Mouse (Mus musculus) large intestine, adult 2 months (tissue): ENCODE measurements around the gene Ano4. TPM values are rescaled to one million over a fixed set of nuclear protein-coding genes. Genes with fewer than 3 reads are reported as not detected.
A peak's percentile ranks its signal among the peaks of the same experiment; 100 is the strongest.

Experiments used
- DNase-seq: peaks from one replicate; pipeline ENCODE4 v3.0.0-alpha.2; 2012; ENCODE audit warnings: low read depth, low spot score
- WGBS: fragments of 180-500 bp; shearing (Covaris S2); methylation state at CpG from one replicate; pipeline ENCODE4 v1.1.7; 2018; 5-methylcytosine and 5-hydroxymethylcytosine counted together
- polyA plus RNA-seq: library from polyadenylated mRNA; depleted of rRNA; stranded (reverse); fragments of >200 nt; gene quantifications from 2 replicates; pipeline ENCODE4 v1.2.3, GENCODE M21; 2012; rRNA removed

Ano4 gene
- 0.03 and 0.05 TPM in 2 replicates for polyA plus RNA-seq

DNA sequence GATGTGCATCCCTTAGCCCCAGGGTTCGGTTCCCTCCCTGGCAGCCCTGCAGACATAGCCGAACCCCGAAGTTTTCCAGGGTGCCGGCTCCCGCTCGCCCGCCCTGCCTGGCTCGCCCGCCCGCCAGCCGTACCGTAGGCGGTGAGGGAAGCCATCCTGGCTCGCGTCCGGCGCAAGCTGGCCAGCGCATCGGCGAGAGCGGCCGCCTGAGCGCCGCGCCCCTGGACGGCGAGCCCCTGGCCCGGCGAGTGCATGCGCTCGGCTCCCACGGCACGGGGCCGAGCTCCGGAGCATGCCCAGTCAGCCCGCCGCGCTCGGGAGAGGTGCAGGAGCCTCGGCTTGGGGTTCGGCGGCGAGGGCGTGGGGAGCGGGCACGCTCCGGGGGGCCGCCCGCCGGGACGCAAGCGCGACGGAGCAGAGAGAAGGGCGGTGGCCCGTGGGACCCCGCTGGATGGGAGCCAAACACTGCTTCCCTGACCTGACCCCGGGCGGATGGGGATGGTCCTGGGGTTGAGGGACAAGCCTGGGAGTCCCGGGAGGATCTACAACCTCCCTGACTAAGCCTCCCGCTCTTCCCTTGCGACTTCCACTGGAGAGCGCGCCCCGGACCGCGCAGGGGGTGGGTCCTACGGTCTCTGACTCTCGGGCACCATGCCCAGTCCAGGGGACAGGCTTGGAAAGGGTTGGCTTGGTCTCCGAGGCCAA lies at the start of gene Ano4:
Ano4 (minus strand) TSS at position 272 of the 705 bp plus-strand sequence.
- WGBS, result 2% methylated on average over 70 of the region's 70 CpGs
- DNase-seq, result no peak

DNA sequence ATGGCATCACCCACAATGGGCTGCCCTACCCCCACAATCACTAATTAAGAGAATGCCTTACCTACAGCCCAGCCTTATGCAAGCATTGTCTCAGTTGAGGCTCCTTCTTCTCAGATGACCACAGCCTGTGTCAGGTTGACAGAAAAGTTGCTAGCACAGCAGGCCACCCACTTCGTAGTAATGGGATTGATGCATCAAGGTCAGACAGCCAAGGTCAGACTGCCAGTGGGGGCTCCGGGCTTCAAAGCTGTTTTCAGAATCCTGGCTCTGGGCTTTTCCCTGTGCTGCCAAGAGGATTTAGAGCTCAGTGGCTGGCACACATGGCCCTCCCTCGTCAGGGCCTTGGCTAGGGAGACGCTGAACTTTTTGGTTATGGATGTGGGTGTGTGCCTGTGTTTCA lies 48.1 kb upstream of the Ano4 start:
- 53% methylated on average over 4 of the region's 4 CpGs for WGBS

DNA sequence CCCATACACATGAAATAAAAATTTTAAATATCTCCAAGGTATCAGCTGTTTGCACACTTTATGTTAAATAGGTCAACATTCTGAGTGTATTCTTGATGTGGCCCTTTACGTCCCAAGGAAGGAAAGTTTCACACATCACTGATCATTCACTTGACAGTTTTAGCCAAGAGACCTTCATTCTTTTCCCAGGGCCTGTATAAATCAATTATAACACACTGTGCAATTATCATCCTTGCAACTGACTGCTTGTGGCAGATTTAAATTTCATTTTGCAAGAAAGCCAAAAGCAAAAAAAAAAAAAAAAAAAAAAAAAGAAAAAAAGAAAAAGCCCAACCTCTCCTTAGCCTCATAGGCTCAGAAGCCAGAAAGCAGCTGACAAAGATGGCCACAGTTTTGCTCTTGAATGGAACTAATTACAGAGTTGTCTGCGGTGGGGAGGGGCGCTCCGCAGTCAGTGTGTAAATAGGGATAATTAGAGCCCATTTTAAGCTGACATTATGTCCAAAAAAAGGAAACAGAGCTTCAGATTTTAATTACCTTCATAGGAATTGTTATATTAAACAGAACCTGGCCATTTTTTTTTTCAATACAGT lies 47.1 kb upstream of the Ano4 start:
- WGBS, result 80% methylated on average over 4 of the region's 4 CpGs
- no peak for DNase-seq

More for the DNA sequence above, 48.1 kb upstream of the Ano4 start:
- DNase-seq, result no peak

DNA sequence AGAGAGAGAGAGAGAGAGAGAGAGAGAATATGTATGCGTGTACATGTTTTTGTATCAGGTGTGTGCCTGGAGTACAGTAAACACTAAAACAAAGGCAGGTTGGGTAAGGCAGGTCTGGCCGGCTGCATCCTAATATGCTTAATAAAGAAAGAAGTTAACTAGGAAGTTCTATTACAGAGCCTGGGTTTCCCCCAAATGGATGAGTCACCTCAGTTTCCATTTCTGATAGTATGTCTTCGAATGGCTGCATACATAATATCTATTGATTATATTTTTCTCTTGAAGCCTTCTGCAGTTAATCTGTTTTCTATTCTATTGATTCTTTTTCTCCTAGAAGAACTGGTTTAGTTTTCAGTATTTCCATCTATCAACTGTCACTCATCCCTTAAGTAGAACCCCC lies 41.9 kb upstream of the Ano4 start:
- 70% methylated on average over 3 of the region's 3 CpGs for whole genome bisulfite sequencing

DNA sequence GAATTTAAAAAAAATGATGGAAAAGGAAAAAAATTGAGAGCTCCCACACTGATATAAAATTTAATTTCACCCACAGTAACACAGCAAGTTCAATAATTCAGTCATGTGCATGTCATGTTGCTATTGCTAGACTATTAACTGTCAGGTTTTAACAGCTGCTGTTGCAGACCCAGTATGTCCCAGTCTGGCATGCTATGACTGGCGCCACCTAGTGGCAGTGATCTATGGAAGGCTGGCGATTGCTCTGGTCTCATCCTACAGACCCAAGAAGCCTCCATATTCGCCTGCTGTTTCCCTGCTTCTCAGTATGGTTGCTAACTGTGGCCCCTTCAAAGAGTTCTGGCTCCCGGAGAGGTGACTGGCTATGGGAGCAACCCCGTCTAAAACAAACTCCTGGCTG lies 38.9 kb upstream of the Ano4 start:
- 8% methylated on average over 5 of the region's 5 CpGs for WGBS
- DNase-seq, result peak; percentile 39

More for the DNA sequence above, 41.9 kb upstream of the Ano4 start:
- DNase-seq, result no peak

DNA sequence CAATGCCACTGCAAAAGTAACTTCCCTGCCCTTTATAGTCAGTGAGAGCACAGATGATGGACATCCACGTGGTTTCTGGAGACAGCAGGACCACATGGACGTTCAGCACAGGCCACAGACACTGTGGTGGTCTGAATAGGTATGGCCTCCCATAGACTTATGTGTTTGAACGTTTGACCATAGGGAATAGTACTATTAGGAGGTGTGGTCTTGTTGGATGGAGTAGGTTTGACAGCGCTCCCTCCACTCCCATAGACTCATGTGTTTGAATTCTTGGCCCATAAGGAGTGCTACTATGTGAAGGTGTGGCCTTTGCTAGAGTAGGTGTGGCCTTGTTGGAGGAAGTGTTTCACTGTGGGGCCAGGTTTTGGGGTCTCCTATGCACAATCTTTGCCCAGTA lies 33.2 kb upstream of the Ano4 start:
- DNase-seq, result no peak
- WGBS, result 70% methylated on average over 4 of the region's 4 CpGs

DNA sequence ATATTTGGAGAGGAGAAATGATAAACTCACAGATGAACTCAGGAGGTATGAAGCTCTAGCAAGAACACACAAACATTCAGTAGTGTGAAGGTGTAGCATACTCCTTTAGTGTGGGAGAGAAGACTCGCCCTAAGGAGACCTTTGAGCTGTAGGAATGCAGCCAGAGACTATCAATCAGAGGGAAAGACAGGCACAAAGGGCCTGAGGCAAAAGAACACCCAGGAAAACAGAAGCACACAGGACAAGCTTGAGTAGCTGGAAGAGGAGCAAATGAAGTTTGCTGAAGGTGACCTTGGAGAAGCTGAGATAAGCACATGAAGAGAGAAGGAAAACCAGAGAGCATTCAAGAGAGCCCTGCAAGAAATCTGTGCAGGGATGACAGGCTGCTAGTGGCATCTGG lies 25.5 kb upstream of the Ano4 start:
- WGBS, result 11% methylated on average over 1 of the region's 1 CpGs
- no peak for DNase-seq

DNA sequence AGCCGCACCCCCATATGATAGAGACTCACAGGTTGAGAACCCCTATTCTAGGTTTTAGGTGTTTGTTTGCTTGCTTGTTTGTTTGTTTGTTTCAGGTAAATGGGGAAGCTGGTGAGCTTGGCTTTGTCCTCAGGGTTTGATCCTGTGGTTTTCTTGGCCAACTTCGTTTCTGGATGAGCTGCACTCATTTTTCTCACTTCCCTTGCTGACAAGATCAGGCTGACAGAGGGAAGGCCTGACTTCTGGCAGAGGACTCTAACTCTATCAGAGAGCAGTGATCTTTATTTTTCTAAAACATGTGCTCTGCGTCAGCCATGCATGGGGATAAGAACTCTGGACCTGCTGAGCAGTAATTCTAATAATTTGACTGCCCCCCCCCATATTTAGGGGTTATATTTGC lies 14.4 kb upstream of the Ano4 start:
- no peak for DNase-seq
- WGBS, result 63% methylated on average over 3 of the region's 3 CpGs

DNA sequence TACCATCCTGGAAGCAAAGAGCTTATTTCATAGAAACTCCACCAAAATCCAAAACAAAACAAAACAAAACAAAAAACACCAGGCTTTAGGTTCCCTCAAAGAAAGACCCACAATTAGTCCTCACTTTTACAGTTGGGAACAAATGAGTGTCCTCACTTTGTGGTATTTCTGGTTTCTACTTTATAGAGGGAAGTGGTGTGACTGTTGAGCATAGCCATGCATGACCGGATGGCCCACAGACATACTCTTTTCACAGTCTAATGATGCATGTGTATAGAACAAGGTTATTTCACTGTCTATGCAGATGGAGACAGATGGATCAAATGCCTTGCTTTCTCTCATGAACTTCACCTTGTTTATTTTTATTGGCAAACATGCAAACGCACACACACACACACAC lies 10.1 kb upstream of the Ano4 start:
- WGBS, result 75% methylated on average over 2 of the region's 2 CpGs
- no peak for DNase-seq

DNA sequence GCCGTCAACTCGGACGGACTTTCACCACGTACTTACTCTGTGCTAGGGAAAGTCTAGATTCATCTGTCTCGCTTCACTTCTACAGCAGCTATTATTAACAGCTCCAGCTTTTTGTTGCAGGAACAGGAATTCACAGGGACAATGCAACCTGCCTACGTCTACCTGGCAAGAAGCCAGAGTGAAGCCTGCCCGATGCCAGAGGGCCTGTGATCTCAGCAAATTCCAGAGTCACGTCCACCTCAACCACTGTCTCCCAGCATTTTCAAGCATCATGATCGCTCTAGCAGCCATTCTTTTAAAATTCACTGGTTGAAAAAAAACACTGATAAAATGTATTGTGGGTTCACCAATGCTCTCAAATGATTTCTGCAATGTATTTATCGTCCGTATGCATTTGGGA lies 6.9 kb upstream of the Ano4 start:
- WGBS, result 76% methylated on average over 11 of the region's 11 CpGs
- DNase-seq, result no peak

DNA sequence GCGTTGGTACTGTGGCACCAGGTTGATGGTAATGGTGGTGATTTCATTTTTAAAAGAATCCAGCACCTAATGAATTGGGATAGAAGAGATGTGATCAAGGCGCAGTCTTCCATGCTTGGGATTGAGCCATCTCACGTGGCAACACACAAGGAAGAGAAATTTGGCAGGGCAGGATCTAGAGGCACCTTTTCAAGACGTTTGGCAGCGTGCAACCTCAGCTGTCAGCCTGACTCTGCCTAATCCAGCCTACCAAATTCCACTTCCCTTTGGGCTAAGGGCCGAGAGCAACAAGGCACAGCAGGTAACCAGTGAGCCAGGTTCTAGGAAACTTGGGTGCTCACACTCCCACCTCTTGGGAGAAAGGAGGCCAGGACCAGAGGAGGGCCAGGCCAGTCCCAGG lies 1.0 kb upstream of the Ano4 start:
- no peak for DNase-seq

DNA sequence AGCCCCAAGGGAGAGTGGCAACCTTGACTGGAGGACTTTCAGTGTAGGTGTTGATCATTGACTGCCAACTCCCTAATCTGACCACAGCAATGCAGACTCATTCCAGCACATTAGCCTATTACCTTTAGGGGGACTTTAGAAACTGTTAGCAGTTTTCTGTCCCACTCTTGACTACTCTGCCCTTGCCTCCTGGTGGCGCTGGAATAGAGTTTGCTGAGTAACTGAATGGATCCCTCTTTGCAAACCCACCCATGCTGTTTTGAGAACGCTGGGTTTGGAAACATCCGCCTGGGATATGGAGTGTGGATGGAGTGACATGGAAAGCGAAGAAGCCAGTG lies 603 bp upstream of the Ano4 start:
- 50% methylated on average over 4 of the region's 4 CpGs for WGBS

More for the DNA sequence above, 1.0 kb upstream of the Ano4 start:
- 64% methylated on average over 6 of the region's 6 CpGs for WGBS

DNA sequence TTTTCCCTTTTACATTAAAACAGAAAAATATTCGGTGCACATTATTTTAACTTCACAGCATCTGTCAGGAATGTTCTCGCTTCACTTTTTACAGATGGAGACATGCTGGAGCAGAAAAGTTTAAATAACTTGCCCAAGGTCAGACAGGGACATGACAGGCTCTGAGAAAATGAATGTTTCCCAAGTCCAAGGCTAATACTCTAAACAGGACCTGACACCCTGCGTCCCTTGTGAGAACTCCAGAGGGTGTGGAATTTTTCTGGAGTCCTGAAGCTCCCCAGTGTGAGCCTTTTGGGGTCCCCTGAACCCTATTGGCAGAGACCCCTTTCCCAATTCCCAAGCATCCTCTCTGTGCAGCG lies 451 bp downstream of the Ano4 start:
- DNase-seq, result no peak
- 17% methylated on average over 4 of the region's 4 CpGs for WGBS

More for the DNA sequence above, 603 bp upstream of the Ano4 start:
- DNase-seq, result no peak

DNA sequence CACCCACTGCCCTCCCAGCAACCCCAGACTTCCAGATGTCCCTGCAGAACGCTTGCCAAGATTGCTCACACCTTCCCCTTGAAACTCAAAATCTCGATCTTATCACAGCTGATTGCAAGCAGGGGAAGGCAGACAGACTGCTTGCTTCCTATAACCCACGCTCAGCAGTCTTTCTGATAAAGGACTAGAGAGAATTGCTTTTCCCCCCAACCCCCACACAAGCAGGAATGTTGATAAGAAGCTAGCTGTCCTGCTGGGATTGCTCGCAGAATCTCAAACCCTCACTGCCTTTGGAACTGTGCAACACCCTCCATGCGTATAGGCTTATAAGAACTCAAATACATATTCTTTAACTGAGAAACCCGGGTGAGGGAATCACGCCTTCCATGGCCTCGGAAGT lies 846 bp downstream of the Ano4 start:
- no peak for DNase-seq
- WGBS, result 20% methylated on average over 8 of the region's 8 CpGs

DNA sequence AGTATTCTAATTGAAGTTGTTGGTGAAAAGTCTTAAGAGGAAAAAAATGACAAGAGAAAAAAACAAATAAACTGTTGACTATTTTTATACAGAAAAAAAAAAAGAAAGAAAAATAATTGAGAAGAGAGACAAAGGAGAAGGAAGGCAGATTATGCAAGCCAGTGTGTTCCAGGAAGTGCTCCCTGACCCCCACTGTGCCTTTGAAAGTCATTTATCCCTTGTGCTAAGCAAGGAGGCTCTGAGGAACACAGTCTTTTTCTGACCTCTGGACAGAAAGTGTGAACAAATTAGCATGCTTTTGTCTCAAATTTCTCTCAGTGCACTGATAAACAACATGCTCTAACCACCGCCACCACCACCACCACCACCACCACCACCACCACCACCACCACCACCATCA lies 14.3 kb downstream of the Ano4 start:
- 100% methylated on average over 1 of the region's 1 CpGs for WGBS
- no peak for DNase-seq

DNA sequence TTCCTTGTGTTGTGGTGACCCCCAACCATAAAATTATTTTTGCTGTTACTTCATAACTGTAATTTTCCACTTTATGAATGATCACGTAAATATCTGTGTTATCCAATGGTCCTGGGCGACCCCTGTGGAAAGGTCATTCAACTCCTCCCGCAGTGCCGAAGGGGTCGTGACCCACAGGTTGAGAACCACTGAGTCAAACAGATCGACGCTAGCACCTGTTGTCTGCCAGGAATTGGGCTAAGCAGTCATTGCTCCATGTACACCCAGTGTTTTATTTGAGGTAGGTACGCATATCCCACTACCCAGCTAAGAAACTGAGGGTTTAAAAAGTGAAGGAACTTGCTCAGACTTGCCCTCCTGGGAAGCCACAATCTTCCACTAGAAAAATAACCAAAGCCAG lies 14.8 kb downstream of the Ano4 start:
- DNase-seq, result no peak
- WGBS, result 82% methylated on average over 8 of the region's 8 CpGs

DNA sequence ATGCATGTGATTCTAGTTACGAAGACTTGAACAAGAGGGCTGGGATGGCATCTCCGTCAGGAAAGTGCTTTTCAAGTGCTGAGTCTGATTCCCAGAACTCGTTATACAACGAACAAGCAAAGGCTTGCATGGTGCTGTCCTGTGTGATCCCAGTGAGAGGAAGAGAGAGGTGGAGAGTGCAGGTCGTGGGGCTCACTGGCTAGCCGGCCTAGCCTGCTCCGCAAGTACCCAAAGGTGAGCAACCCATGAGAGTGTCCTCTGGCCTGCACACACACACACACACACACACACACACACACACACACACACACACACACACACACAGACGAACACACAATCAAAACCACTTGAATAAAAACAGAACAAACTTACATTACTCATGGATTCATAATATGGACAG lies 15.7 kb downstream of the Ano4 start:
- DNase-seq, result no peak
- WGBS, result 72% methylated on average over 8 of the region's 8 CpGs

DNA sequence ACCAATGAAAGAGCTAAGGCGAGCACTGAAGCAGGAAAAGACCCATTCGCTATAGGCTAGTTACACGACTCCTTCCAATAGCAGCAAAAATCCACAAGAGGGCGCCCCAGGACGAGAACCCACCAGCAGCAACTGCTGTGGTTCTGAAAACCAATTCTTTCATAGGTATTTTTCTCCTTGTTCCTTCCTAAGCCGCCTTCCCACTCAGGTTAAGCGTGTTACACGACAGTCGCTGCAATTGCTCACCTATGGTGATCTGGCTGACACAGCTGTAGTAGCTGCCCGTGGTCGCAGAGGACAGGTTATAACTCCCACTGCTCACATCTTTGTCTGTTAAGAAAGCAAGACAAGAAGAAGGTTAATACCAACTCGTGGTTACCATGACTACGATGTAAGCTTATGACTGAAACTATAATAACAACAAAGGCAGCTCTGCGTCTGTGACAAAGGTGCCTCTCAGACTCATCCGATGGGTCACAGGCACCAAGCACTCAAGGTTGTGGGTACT lies 17.5 kb downstream of the Ano4 start:
- DNase-seq, result peak; percentile 14
- 31% methylated on average over 15 of the region's 15 CpGs for WGBS

DNA sequence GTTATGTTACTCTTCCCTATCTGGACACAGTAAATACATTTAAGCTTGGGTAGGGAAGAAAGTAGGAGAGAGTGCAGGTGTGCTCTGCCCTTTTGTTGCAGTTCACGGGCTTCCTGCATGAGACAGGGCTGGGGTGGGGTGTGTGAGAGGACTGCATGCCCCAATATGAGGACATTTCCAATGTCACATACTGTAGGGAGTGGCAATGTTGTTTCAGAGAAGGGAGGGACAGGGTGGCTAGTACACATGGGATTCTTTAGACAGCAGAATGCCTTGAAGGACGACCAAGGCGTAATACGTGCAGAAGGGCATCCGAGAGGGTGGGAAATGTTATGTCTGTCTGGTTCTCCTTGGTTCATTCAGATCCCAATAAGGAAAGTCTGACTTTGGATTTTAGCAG lies 18.2 kb downstream of the Ano4 start:
- no peak for DNase-seq
- 47% methylated on average over 5 of the region's 5 CpGs for WGBS

DNA sequence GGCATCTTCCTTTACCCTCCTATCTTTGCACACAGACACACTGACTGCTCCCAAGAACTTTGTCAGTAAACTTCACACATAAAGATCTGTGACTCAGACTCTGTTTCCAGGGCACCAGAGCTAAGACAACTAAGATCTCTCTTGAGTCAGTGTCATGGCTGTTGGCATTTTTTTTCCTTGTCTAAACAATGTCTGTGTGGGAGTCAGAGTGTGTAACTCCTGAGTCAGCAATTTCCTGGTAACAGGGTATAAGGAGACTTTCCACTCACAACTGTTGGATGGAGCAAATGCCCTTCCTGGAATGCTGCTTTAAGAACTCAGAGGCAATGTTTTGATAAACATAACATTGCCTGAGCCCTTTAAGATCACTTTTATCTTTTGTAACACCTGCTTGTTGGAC lies 37.0 kb downstream of the Ano4 start:
- DNase-seq, result no peak

DNA sequence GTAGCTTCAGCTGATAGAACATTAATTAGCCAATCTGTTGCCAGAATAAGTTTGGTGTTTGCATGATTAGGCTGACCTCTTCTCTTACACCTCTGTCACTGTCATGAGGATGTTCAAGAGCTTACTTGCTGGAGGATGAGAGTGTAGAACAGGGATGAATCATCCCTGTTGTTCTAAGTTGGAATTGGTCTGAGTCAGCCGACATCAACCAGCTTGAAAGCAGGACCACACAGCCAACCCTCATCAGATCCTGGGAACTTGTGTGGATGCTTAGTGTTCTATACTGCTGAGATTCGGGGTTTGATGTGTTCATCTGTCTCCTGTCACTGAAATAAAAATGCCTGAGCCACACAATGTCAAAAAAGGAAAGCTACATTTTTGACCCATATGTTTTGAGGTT lies 44.2 kb downstream of the Ano4 start:
- DNase-seq, result no peak
- 62% methylated on average over 2 of the region's 2 CpGs for WGBS

DNA sequence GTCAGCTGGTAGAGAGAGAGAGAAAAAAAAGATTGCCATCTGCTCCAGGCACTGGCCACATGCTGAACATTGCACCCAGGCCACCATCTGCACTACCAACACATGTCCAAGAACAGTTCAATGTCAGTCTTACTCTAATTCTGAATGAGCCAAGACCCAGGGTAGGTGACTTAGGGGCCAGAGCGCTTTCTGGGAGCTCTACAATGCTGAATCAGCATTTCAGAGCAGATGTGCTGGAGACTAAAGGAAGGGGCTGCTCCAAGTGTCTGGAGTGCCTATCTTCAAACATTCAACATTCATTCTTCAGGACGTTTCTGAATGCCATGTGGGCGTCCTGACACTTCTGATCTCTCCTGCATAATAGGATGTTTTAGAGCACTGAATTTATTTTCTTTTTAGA lies 51.8 kb downstream of the Ano4 start:
- no peak for DNase-seq
- 63% methylated on average over 3 of the region's 3 CpGs for WGBS
